Mouse (Mus musculus): Measurements from ENCODE around the gene Plagl2.

DNA sequence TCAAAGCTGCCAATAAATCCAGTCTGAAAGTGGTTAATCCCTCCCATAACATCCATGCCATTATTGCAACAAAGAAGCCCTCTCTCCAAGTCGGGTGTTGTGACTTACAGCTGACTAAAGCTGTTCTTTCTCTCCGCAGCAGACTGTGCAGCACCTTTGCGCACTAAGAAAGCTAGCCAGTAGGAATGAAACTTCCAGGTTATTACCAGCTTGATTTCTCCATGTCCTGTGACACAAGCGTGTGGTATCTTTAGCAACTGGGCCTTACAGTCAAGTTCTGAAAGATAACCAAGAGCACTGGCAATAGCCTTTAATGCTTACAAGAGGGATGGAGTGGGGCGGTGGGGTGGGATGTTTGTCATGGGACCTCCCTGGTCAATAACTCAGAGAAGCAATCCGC lies 42.7 kb upstream of the Plagl2 start:
- TF ChIP-seq CTCF (IDR thresholded peaks at IDR 0.05), result no peak
- TF ChIP-seq EP300 (IDR thresholded peaks at IDR 0.05), result no peak
